Mouse (Mus musculus): ENCODE results near the gene Dnah17.

GRCm38 (mm10) chr11:117976081-117976582 lies 154.3 kb downstream of the Dnah17 start:
- TF ChIP-seq ZC3H11A (IDR thresholded peaks at IDR 0.05; ENCODE audit: borderline replicate concordance, low read depth, low read length) (no peak), CHD2 (IDR thresholded peaks at IDR 0.05; ENCODE audit: low read depth, low read length) (no peak), HCFC1 (IDR thresholded peaks at IDR 0.05; ENCODE audit: borderline replicate concordance, insufficient read depth, low read length) (no peak)

Data from ES-E14 (cell line).